Mouse (Mus musculus): ENCODE measurements around the gene Shisal1.

Gene Shisal1

GRCm38 (mm10) chr15:84423781-84424180, 23.1 kb downstream of the Shisal1 start:
- DNase-seq: no peak

- no peak for DNase-seq
These were observed 28.7 kb downstream of the Shisal1 start for GRCm38 (mm10) chr15:84418266-84418610.

- DNase-seq: no peak
These were observed 29.2 kb downstream of the Shisal1 start for GRCm38 (mm10) chr15:84417592-84418265.

- DNase-seq: no peak
These were observed 29.9 kb downstream of the Shisal1 start for GRCm38 (mm10) chr15:84417017-84417416.

- DNase-seq: peak; percentile 66
These were observed 32.7 kb downstream of the Shisal1 start for GRCm38 (mm10) chr15:84414040-84414848.

GRCm38 (mm10) chr15:84412409-84412808, 34.5 kb downstream of the Shisal1 start:
- peak; percentile 38 for DNase-seq

- no peak for DNase-seq
These were observed 36.8 kb downstream of the Shisal1 start for GRCm38 (mm10) chr15:84410052-84410451.

GRCm38 (mm10) chr15:84408576-84408975, 38.3 kb downstream of the Shisal1 start:
- DNase-seq: peak; percentile 69

- DNase-seq: no peak
These were observed 41.1 kb downstream of the Shisal1 start for GRCm38 (mm10) chr15:84405759-84406158.

- no peak for DNase-seq
These were observed 43.3 kb downstream of the Shisal1 start for GRCm38 (mm10) chr15:84403454-84404113.

GRCm38 (mm10) chr15:84398617-84399016, 48.3 kb downstream of the Shisal1 start:
- no peak for DNase-seq

- DNase-seq: no peak
These were observed 49.2 kb downstream of the Shisal1 start for GRCm38 (mm10) chr15:84397663-84398169.

GRCm38 (mm10) chr15:84395341-84396067, 51.4 kb downstream of the Shisal1 start:
- no peak for DNase-seq

- DNase-seq: no peak
These were observed 53.6 kb downstream of the Shisal1 start for GRCm38 (mm10) chr15:84393341-84393740.

- peak; percentile 60 for DNase-seq
These were observed 54.1 kb downstream of the Shisal1 start for GRCm38 (mm10) chr15:84392840-84393239.

- DNase-seq: no peak
These were observed 54.8 kb downstream of the Shisal1 start for GRCm38 (mm10) chr15:84392131-84392530.

- no peak for DNase-seq
These were observed 58.2 kb downstream of the Shisal1 start for GRCm38 (mm10) chr15:84388698-84389131.

- peak; percentile 57 for DNase-seq
These were observed 60.8 kb downstream of the Shisal1 start for GRCm38 (mm10) chr15:84385995-84386565.

- no peak for DNase-seq
These were observed 62.8 kb downstream of the Shisal1 start for GRCm38 (mm10) chr15:84384066-84384465.

- DNase-seq: no peak
These were observed 66.7 kb downstream of the Shisal1 start for GRCm38 (mm10) chr15:84380181-84380580.

- no peak for DNase-seq
These were observed 68.2 kb downstream of the Shisal1 start for GRCm38 (mm10) chr15:84378734-84379133.

- no peak for DNase-seq
These were observed 74.1 kb downstream of the Shisal1 start for GRCm38 (mm10) chr15:84372801-84373200.
